Mouse (Mus musculus) spleen, postnatal 10 days (tissue): ENCODE measurements at regions not wholly inside any gene's neighbourhood (a gene's known extent, or its start where the extent isn't known, plus 50 kb on each side); places are given as distances from the start of the nearest gene placed in this dataset.
A peak's percentile ranks its signal among the peaks of the same experiment; 100 is the strongest.

Source experiments
- DNase-seq, 2 experiments: peaks; one replicate each; pipeline ENCODE4 v3.0.0; 2021 to 2022; ENCODE audit warnings: low spot score in 2 of 2

- DNase-seq, result no peak
Observed at GRCm38 (mm10) chr4:137216908-137217497, 60.3 kb upstream of the Wnt4 start.

DNA sequence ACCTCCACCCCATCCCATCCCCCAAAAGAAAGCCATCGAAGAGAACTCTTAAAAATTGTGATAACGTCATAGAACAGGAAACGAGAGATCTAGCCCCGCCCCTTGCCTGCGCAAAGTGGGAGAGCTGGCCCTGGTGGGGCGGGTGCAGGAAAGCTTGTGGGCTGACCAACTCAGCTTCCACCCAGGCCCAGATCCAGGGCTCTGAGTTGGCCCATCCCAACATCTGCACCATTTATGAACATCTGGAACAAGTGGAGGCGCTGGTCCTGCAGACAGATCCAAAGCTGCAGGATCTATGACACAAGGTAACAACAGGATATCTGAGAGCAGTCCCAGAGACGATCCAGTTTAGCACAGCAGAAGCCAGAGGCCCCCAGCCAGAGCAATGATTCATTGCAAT, 62.7 kb upstream of the Wnt4 start:
- DNase-seq, result no peak

GRCm38 (mm10) chr4:137212846-137213245, 64.4 kb upstream of the Wnt4 start:
- no peak for DNase-seq

DNA sequence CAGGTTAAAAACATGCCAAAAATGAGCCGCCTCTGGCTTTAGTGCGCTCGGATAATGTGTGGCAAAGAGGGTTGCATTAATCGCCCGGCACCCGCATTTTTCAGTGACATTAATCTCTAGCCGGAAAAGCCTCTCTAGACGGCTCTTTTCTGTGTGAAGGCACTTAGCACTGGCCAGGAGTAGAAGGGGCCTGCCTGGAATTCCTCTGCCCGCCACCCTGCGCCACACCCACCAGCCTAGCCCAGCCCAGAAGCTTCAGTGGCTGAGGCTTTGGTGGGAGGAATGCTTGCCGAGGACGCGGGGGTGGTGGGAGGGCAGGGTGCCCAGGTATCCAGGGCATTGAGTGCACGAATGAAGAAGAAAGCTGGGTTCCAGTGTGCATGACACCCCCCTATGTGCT, 65.2 kb upstream of the Wnt4 start:
- DNase-seq, result no peak

GRCm38 (mm10) chr4:137211288-137211687, 66.0 kb upstream of the Wnt4 start:
- DNase-seq, result no peak

DNA sequence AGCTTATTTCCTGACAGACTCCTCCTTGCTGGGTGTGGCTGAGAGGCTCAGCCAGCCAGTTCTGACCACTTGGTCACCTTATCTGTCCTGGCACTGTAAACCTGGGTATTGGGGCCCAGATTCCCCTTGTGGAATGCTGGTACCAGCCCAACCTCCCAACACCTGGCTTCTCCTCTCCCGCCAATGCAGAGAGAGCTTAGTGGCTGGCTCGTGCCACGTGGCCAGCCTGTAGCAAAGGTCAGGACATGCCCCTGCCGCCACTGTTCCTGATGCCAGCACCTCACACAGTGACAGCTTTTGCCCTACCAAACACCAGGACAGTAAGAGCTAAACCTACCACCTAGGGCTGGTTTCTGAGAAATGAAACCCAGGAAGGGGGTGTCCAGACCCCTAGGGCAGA, 66.8 kb upstream of the Wnt4 start:
- DNase-seq, result no peak

GRCm38 (mm10) chr4:137200968-137201367, 76.3 kb upstream of the Wnt4 start:
- DNase-seq, result no peak

GRCm38 (mm10) chr4:137200426-137200825, 76.9 kb upstream of the Wnt4 start:
- DNase-seq, result no peak

GRCm38 (mm10) chr4:137196491-137196974, 80.8 kb upstream of the Wnt4 start:
- no peak for DNase-seq

DNA sequence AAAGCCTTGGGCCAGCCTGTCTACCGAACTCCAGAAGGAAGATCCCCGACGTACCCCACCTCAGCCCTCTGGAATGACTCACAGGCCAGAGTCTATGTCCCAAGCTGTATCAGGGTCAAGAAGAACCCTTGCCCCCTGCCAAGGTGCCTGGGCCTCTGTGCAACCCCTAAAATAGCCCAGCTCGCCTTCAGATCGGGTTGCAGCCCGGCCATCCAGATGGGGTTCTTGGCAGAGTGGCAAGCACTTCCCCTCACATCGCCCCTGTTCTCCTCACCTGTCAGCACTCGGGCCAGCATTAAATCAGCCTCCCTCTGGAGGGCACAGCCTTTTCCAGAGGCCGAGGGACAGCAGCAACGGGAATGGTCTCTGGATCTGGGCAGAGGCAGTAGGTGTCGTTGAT, 83.2 kb upstream of the Wnt4 start:
- DNase-seq, result no peak

GRCm38 (mm10) chr4:137190625-137191024, 86.7 kb upstream of the Wnt4 start:
- DNase-seq, result no peak

- DNase-seq, result no peak
Observed at GRCm38 (mm10) chr4:137189801-137190200, 87.5 kb upstream of the Wnt4 start.

- DNase-seq, result peak in 1 of 2 experiments; percentile 28
Observed at GRCm38 (mm10) chr4:137189058-137189457, 88.2 kb upstream of the Wnt4 start.

DNA sequence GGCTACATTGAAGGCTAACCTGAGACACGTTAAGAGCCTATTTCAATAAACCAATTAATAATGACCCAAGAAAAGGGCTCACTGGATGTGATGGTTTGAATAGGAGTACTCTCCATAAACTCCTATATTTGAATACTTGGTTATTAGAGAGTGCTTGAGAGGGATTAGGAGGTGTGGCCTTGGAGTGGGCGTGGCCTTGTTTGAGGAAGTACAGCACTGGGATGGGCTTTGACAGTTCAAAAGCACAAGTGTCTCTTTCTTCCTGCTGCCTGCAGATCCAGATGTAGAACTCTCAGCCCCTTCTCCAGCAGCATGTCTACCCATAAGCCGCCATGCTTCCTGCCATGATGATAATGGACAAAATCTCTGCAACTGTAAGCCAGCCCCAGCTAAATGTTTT, 89.7 kb upstream of the Wnt4 start:
- DNase-seq, result no peak

DNA sequence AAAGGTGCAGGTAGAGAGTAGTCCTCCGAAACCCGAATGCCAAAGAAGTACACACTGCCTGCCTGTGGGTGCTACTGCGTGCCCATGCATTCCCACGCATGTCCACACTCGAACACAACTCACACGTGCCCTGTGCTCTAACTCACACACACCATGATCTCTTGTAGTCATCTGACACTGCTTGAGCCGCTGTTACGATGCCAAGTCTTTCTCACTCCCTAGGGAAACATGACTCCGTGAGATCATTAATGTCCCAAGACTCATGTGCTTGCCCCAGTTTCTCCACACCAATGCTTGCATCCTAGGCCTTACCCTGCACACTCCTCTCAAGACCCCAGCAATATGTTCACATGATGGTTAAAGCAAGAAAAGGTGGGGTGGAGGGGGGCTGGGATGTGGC, 90.2 kb upstream of the Wnt4 start:
- no peak for DNase-seq

GRCm38 (mm10) chr4:137185001-137185400, 92.3 kb upstream of the Wnt4 start:
- no peak for DNase-seq

GRCm38 (mm10) chr4:137183181-137183850, 94.0 kb upstream of the Wnt4 start:
- no peak for DNase-seq

DNA sequence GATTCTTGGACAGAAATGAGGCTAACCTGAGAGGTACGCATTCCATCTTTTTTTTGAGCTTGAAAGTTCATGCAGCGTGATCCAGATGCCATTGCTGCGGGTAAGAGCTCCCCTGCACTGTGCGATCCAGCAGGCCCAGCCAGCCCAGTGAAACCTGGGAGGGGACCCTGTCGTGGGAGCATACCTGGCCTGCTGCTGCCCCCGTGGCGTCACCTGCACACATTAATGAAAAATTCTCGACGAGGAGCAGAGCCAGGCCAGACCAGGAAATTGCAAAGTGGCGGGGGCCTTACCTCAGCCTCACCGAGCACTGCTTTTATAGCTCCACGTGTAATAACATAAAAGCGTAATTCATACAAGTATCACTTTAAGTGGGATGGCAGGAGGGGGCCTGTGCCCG, 94.7 kb upstream of the Wnt4 start:
- no peak for DNase-seq

DNA sequence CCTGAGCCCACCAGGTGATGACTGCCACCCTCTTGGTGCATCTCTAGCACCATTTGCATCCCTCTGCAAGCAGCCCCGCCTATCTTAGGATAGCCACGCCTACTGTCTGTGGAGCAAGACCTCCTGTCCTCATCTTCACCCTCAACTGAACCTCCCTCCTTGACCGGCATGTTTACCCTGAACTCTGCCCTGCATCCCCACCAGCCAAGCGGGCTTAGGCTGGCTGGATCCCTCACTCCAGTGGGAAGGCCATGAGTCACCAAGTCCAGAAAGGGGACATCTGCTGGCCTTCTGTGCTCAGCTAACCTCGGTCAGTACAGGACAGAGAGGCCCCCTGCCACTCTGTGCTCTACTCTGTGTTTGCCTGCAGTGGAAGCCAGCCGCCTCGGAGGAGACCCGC, 96.0 kb upstream of the Wnt4 start:
- no peak for DNase-seq

- no peak for DNase-seq
Observed at GRCm38 (mm10) chr4:137180083-137180482, 97.2 kb upstream of the Wnt4 start.

- no peak for DNase-seq
Observed at GRCm38 (mm10) chr4:137178833-137179232, 98.5 kb upstream of the Wnt4 start.

- no peak for DNase-seq
Observed at GRCm38 (mm10) chr4:137164933-137165332, 112.4 kb upstream of the Wnt4 start.

GRCm38 (mm10) chr4:137164429-137164828, 112.9 kb upstream of the Wnt4 start:
- peak; percentile 47 to 76 for DNase-seq

- no peak for DNase-seq
Observed at GRCm38 (mm10) chr4:137163962-137164361, 113.3 kb upstream of the Wnt4 start.
